Mouse (Mus musculus) urinary bladder, postnatal 36 days (tissue): ENCODE measurements around the gene Hsd11b1.
A peak's percentile ranks its signal among the peaks of the same experiment; 100 is the strongest.

Experiments used
- DNase-seq, 2 experiments: peaks; one replicate each; pipeline ENCODE4 v3.0.0; 2022; ENCODE audit warnings: low spot score in 2 of 2, mixed read lengths in 1 of 2

Gene Hsd11b1

GRCm38 (mm10) chr1:193201383-193201778 is 62.5 kb downstream of the Hsd11b1 start, which contains the start of gene Traf3ip3:
TSS of gene Traf3ip3 (minus strand) at chr1:193201703.
- no peak for DNase-seq

GRCm38 (mm10) chr1:193200640-193201382 is 63.1 kb downstream of the Hsd11b1 start:
- DNase-seq: no peak

- no peak for DNase-seq
Measured at GRCm38 (mm10) chr1:193198312-193198711, 65.6 kb downstream of the Hsd11b1 start.

GRCm38 (mm10) chr1:193197494-193198205 is 66.2 kb downstream of the Hsd11b1 start:
- no peak for DNase-seq

GRCm38 (mm10) chr1:193195169-193195810 is 68.6 kb downstream of the Hsd11b1 start:
- no peak for DNase-seq

GRCm38 (mm10) chr1:193194416-193195140 is 69.3 kb downstream of the Hsd11b1 start:
- DNase-seq: no peak

GRCm38 (mm10) chr1:193191675-193192283 is 72.1 kb downstream of the Hsd11b1 start:
- no peak for DNase-seq

GRCm38 (mm10) chr1:193189771-193190170 is 74.1 kb downstream of the Hsd11b1 start:
- DNase-seq: no peak

- DNase-seq: peak; percentile 33 to 38
Measured at GRCm38 (mm10) chr1:193189151-193189621, 74.7 kb downstream of the Hsd11b1 start.

GRCm38 (mm10) chr1:193188257-193188656 is 75.6 kb downstream of the Hsd11b1 start:
- no peak for DNase-seq

- DNase-seq: no peak
Measured at GRCm38 (mm10) chr1:193181104-193181503, 82.8 kb downstream of the Hsd11b1 start.

GRCm38 (mm10) chr1:193174143-193174733 is 89.6 kb downstream of the Hsd11b1 start:
- no peak for DNase-seq

GRCm38 (mm10) chr1:193173810-193174129 is 90.1 kb downstream of the Hsd11b1 start:
- DNase-seq: no peak

GRCm38 (mm10) chr1:193172991-193173809 is 90.7 kb downstream of the Hsd11b1 start:
- DNase-seq: peak; percentile 94 to 96
